10 mouse cellular contexts compared by ENCODE assay signal in the genomic region with DNA sequence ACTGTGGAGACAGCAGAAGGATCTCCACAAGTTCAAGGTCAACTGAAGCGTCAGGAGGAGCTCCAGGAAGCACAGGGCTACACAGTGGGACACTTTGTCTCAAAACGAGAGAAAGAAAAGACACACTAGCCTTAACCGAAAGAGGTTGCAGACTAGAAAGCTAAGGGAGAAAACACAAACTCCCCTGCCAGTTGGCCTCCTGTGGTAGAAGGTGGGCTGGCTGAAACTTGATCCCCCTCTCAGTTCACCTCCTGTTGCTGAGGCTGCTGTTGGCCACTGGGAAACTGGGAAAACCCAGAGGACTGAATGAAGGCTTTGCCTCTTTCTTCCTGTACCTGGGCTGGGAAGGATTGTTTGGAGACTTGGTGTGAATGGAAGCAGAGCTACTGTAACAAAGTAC. TPM values are rescaled to one million over a fixed set of nuclear protein-coding genes. Genes with fewer than 3 reads are reported as not detected.
DNase-seq lines count a peak whose midpoint lies in the region; ATAC-seq lines count a peak whose summit lies in the region.
"Had no signal": no experiment of that assay in that cellular context is flagged by ENCODE, and none has a peak within 500 bp of the region (broad histone marks: within the 10 kb centered on the region; RNA-seq: fewer than 3 reads in every experiment).

No protein-coding gene starts in this region.

- H3K4me2 ChIP-seq in neural tube, embryonic 11.5 days (ENCODE audit: low read depth), result peak overlapping the region; percentile 80
- H3K4me2 ChIP-seq in forebrain, embryonic 12.5 days, result peak overlapping the region; percentile 79
- H3K4me2 ChIP-seq in stomach, embryonic 15.5 days, result peak overlapping the region; percentile 88

- intact Hi-C loops in left cerebral cortex, postnatal 10 days (cut with DNase I), result no loop called here

- peak overlapping the region; percentile 74 for H3K4me3 ChIP-seq in neural tube, embryonic 11.5 days (ENCODE audit: low read depth, low read length)
- peak overlapping the region; percentile 84 for H3K4me3 ChIP-seq in forebrain, embryonic 12.5 days (replicated peaks)
- H3K4me3 ChIP-seq in limb, embryonic 10.5 days, result peak overlapping the region; percentile 81
- peak overlapping the region; percentile 12 for H3K4me3 ChIP-seq in stomach, embryonic 15.5 days (replicated peaks)

- no peaks in the 10 kb centered on the region for H3K9me3 ChIP-seq in neural tube, embryonic 11.5 days (ENCODE audit: control insufficient read depth, low read length)
- H3K9me3 ChIP-seq in forebrain, embryonic 12.5 days, result no peaks in the 10 kb centered on the region
- no peaks in the 10 kb centered on the region for H3K9me3 ChIP-seq in limb, embryonic 10.5 days (replicated peaks)
- no peaks in the 10 kb centered on the region for H3K9me3 ChIP-seq in stomach, embryonic 15.5 days

- WGBS in neural tube, embryonic 11.5 days, result 5% methylated on average over 3 of the region's 3 CpGs
- WGBS in forebrain, embryonic 12.5 days, result 11% methylated on average over 3 of the region's 3 CpGs
- 9% methylated on average over 3 of the region's 3 CpGs for WGBS in limb, embryonic 10.5 days
- WGBS in stomach, embryonic 15.5 days, result 39% methylated on average over 3 of the region's 3 CpGs

- peaks cover 11% of the 10 kb centered on the region for H3K4me1 ChIP-seq in neural tube, embryonic 11.5 days (ENCODE audit: control insufficient read depth, insufficient read depth, low read length)
- peaks cover 34% of the 10 kb centered on the region for H3K4me1 ChIP-seq in forebrain, embryonic 12.5 days
- peaks cover 31% of the 10 kb centered on the region for H3K4me1 ChIP-seq in limb, embryonic 10.5 days
- no peaks in the 10 kb centered on the region for H3K4me1 ChIP-seq in stomach, embryonic 15.5 days

- no peak overlapping the region for H3K27ac ChIP-seq in neural tube, embryonic 11.5 days (ENCODE audit: low read depth, low read length)
- H3K27ac ChIP-seq in forebrain, embryonic 12.5 days, result no peak overlapping the region
- peak overlapping the region; percentile 99 for H3K27ac ChIP-seq in limb, embryonic 10.5 days
- H3K27ac ChIP-seq in stomach, embryonic 15.5 days, result no peak overlapping the region

- H3K27me3 ChIP-seq in neural tube, embryonic 11.5 days (ENCODE audit: control insufficient read depth, insufficient read depth, low read length), result no peaks in the 10 kb centered on the region
- H3K27me3 ChIP-seq in forebrain, embryonic 12.5 days, result peaks cover 3% of the 10 kb centered on the region; the same call in 1 of the 2 replicates
- no peaks in the 10 kb centered on the region for H3K27me3 ChIP-seq in limb, embryonic 10.5 days (ENCODE audit: low read depth, poor library complexity, severe bottlenecking)
- no peaks in the 10 kb centered on the region for H3K27me3 ChIP-seq in stomach, embryonic 15.5 days (replicated peaks)

- ATAC-seq in neural tube, embryonic 11.5 days (ENCODE audit: insufficient read depth, low FRiP score, low TSS enrichment), result no peak
- ATAC-seq in forebrain, embryonic 12.5 days (ENCODE audit: low FRiP score), result no peak
- ATAC-seq in stomach, embryonic 15.5 days (ENCODE audit: insufficient read depth, low FRiP score, low read depth), result no peak

- H3K36me3 ChIP-seq in neural tube, embryonic 11.5 days (ENCODE audit: control insufficient read depth, insufficient read depth, low read length), result no peaks in the 10 kb centered on the region
- peaks cover 16% of the 10 kb centered on the region for H3K36me3 ChIP-seq in forebrain, embryonic 12.5 days (replicated peaks)
- peaks cover 47% of the 10 kb centered on the region for H3K36me3 ChIP-seq in limb, embryonic 10.5 days
- H3K36me3 ChIP-seq in stomach, embryonic 15.5 days, result peaks cover 4% of the 10 kb centered on the region; the same call in 1 of the 2 replicates

- no peak for DNase-seq in neural tube, embryonic 11.5 days (ENCODE audit: low spot score)
- no peak for DNase-seq in neural tube, embryonic 10.5 days (ENCODE audit: extremely low spot score, low spot score)
- peak; percentile 57 for DNase-seq in limb, embryonic 10.5 days (ENCODE audit: low spot score)
- DNase-seq in adrenal gland, postnatal 4 days (ENCODE audit: low spot score in 2 of 2), result no peak
- DNase-seq in left cerebral cortex, postnatal 10 days (ENCODE audit: extremely low spot score in 1 of 2, low spot score in 2 of 2), result no peak
- DNase-seq in gastrocnemius, postnatal 4 days (ENCODE audit: low spot score in 2 of 2), result no peak
- DNase-seq: kidney, postnatal 10 days; thymus, postnatal 4 days had no signal

- H3K9ac ChIP-seq in neural tube, embryonic 11.5 days (ENCODE audit: low read length), result peak overlapping the region; percentile 18; the same call in 1 of the 2 replicates
- no peak overlapping the region for H3K9ac ChIP-seq in forebrain, embryonic 12.5 days
- no peak overlapping the region for H3K9ac ChIP-seq in stomach, embryonic 15.5 days

RNA-seq across cellular contexts. Expression of a gene that starts 1.5 kb away (rescaled TPM):
- 44.0 and 45.2 TPM in 2 replicates for polyA plus RNA-seq in neural tube, embryonic 11.5 days (2014; fragmentation: Nextera tagmentation; extraction: Ambion mirVana)
- polyA plus RNA-seq in forebrain, embryonic 12.5 days (2016; fragmentation: Nextera tagmentation; extraction: Ambion mirVana), result 20.6 and 22.1 TPM in 2 replicates
- polyA plus RNA-seq in limb, embryonic 10.5 days (2016; fragmentation: Nextera tagmentation; extraction: Ambion mirVana), result 36.3 and 40.6 TPM in 2 replicates
- polyA plus RNA-seq in stomach, embryonic 15.5 days (2015; fragmentation: Nextera tagmentation; extraction: Ambion mirVana), result 12.7 and 13.5 TPM in 2 replicates
- total RNA-seq in adrenal gland, postnatal 4 days (2021), result 10 to 100 TPM; 10.2 to 16.2 TPM
- 1 to 10 TPM; 4.4 to 5.2 TPM for total RNA-seq in left cerebral cortex, postnatal 10 days (2021)
- 1 to 10 TPM; 2.4 to 3.3 TPM for total RNA-seq in gastrocnemius, postnatal 4 days (2021)

RNA-seq across cellular contexts. Expression of a gene that starts 56.0 kb away (rescaled TPM):
- polyA plus RNA-seq in neural tube, embryonic 11.5 days (2014; fragmentation: Nextera tagmentation; extraction: Ambion mirVana), result 1.5 and 1.9 TPM in 2 replicates
- 1.7 and 2.1 TPM in 2 replicates for polyA plus RNA-seq in forebrain, embryonic 12.5 days (2016; fragmentation: Nextera tagmentation; extraction: Ambion mirVana)
- polyA plus RNA-seq in limb, embryonic 10.5 days (2016; fragmentation: Nextera tagmentation; extraction: Ambion mirVana), result 0.45 and 0.64 TPM in 2 replicates
- polyA plus RNA-seq in stomach, embryonic 15.5 days (2015; fragmentation: Nextera tagmentation; extraction: Ambion mirVana), result 10.1 and 10.4 TPM in 2 replicates
- total RNA-seq in adrenal gland, postnatal 4 days (2021), result 10 to 100 TPM; 17.6 to 20.7 TPM
- 1 to 10 TPM; 5.3 to 6.5 TPM for total RNA-seq in left cerebral cortex, postnatal 10 days (2021)
- 10 to 100 TPM; 41.2 to 45.0 TPM for total RNA-seq in gastrocnemius, postnatal 4 days (2021)

RNA-seq across cellular contexts. Expression of a gene that starts 56.8 kb away (rescaled TPM):
- 10.2 and 12.5 TPM in 2 replicates for polyA plus RNA-seq in neural tube, embryonic 11.5 days (2014; fragmentation: Nextera tagmentation; extraction: Ambion mirVana)
- 5.8 and 6.1 TPM in 2 replicates for polyA plus RNA-seq in forebrain, embryonic 12.5 days (2016; fragmentation: Nextera tagmentation; extraction: Ambion mirVana)
- polyA plus RNA-seq in limb, embryonic 10.5 days (2016; fragmentation: Nextera tagmentation; extraction: Ambion mirVana), result 9.7 and 11.2 TPM in 2 replicates
- polyA plus RNA-seq in stomach, embryonic 15.5 days (2015; fragmentation: Nextera tagmentation; extraction: Ambion mirVana), result 3.5 and 3.8 TPM in 2 replicates
- 1 to 10 TPM; 3.7 to 4.0 TPM for total RNA-seq in adrenal gland, postnatal 4 days (2021)
- total RNA-seq in left cerebral cortex, postnatal 10 days (2021), result 1 to 10 TPM; 1.6 TPM
- total RNA-seq in gastrocnemius, postnatal 4 days (2021), result 1 to 10 TPM in 1 of 2 experiments, under 1 TPM in 1; 0.73 to 1.0 TPM

Comparison
In these comparisons a context has a peak if more than half of its experiments do, and no peak if none do; other contexts are left out.
1. H3K4me3 ChIP-seq: peak in every context shown above with its lines; median percentile 84 in forebrain, embryonic 12.5 days; 81 in limb, embryonic 10.5 days; 74 in neural tube, embryonic 11.5 days; 12 in stomach, embryonic 15.5 days.